Comparison of ENCODE assay signal across 19 mouse cellular contexts in genomic region chr8:122902581-122902980, GRCm38 (mm10). TPM values are rescaled to one million over a fixed set of nuclear protein-coding genes. Genes with fewer than 3 reads are reported as not detected.
DNase-seq lines count a peak whose midpoint lies in the region; ATAC-seq and TF ChIP-seq lines count a peak whose summit lies in the region.
"Had no signal": no experiment of that assay in that cellular context is flagged by ENCODE, and none has a peak within 500 bp of the region (broad histone marks: within the 10 kb centered on the region; RNA-seq: fewer than 3 reads in every experiment).

No protein-coding gene starts in this region.

- no peaks in the 10 kb centered on the region for H3K27me3 ChIP-seq in cerebellum, adult 2 months (ENCODE audit: control insufficient read depth, insufficient read depth, low read length)
- H3K27me3 ChIP-seq in hindbrain, embryonic 10.5 days (ENCODE audit: insufficient read depth, poor library complexity, severe bottlenecking), result no peaks in the 10 kb centered on the region
- H3K27me3 ChIP-seq in hindbrain, postnatal 0 days (ENCODE audit: insufficient read depth, low read length), result no peaks in the 10 kb centered on the region
- no peaks in the 10 kb centered on the region for H3K27me3 ChIP-seq in testis, adult 2 months (ENCODE audit: control insufficient read depth, insufficient read depth, low read length)
- H3K27me3 ChIP-seq: forebrain, embryonic 15.5 days; hindbrain, embryonic 15.5 days; limb, embryonic 13.5 days had no signal

- H3K27ac ChIP-seq in cerebellum, adult 2 months (ENCODE audit: insufficient read depth, low read length), result peak overlapping the region; percentile 12
- H3K27ac ChIP-seq in hindbrain, embryonic 10.5 days, result peak overlapping the region; percentile 23; the same call in 1 of the 2 replicates
- H3K27ac ChIP-seq in hindbrain, postnatal 0 days, result no peak overlapping the region
- peak overlapping the region; percentile 33; the same call in 1 of the 2 replicates for H3K27ac ChIP-seq in testis, adult 2 months (ENCODE audit: control insufficient read depth, insufficient read depth, low read depth, low read length)
- H3K27ac ChIP-seq: embryonic facial prominence, embryonic 10.5 days; forebrain, embryonic 15.5 days; hindbrain, embryonic 15.5 days; limb, embryonic 13.5 days; stomach, postnatal 0 days had no signal

- H3K4me3 ChIP-seq in cerebellum, adult 2 months (replicated peaks; ENCODE audit: insufficient read depth, low read depth, low read length), result no peak overlapping the region
- no peak overlapping the region for H3K4me3 ChIP-seq in hindbrain, embryonic 10.5 days
- no peak overlapping the region for H3K4me3 ChIP-seq in hindbrain, postnatal 0 days (ENCODE audit: low read length)
- H3K4me3 ChIP-seq in testis, adult 2 months (ENCODE audit: control insufficient read depth, low read depth, low read length), result no peak overlapping the region
- H3K4me3 ChIP-seq: embryonic facial prominence, embryonic 10.5 days; forebrain, embryonic 15.5 days; hindbrain, embryonic 15.5 days; limb, embryonic 13.5 days had no signal

- H3K36me3 ChIP-seq in hindbrain, embryonic 10.5 days, result peaks cover 59% of the 10 kb centered on the region
- H3K36me3 ChIP-seq in hindbrain, postnatal 0 days (ENCODE audit: insufficient read depth, low read length), result peaks cover 11% of the 10 kb centered on the region
- peaks cover 5% of the 10 kb centered on the region for H3K36me3 ChIP-seq in testis, adult 2 months (ENCODE audit: control insufficient read depth, insufficient read depth, low read length)

- TF ChIP-seq POLR2A in cerebellum, adult 2 months (IDR thresholded peaks at IDR 0.05; ENCODE audit: borderline replicate concordance, insufficient read depth, low read length), result no peak
- TF ChIP-seq POLR2A in testis, adult 2 months (IDR thresholded peaks at IDR 0.05; ENCODE audit: control insufficient read depth, low read depth, low read length), result no peak

- peaks cover 54% of the 10 kb centered on the region for H3K4me1 ChIP-seq in cerebellum, adult 2 months (ENCODE audit: control insufficient read depth, insufficient read depth, low read length)
- H3K4me1 ChIP-seq in hindbrain, embryonic 10.5 days (replicated peaks), result peaks cover 39% of the 10 kb centered on the region
- H3K4me1 ChIP-seq in hindbrain, postnatal 0 days (ENCODE audit: insufficient read depth, low read length), result no peaks in the 10 kb centered on the region
- H3K4me1 ChIP-seq in testis, adult 2 months (ENCODE audit: control insufficient read depth, insufficient read depth, low read length), result peaks cover 4% of the 10 kb centered on the region

- WGBS in cerebellum, adult 2 months, result 5% methylated on average over 3 of the region's 3 CpGs
- WGBS in hindbrain, embryonic 10.5 days, result 53% methylated on average over 3 of the region's 3 CpGs
- WGBS in hindbrain, postnatal 0 days, result 53% methylated on average over 3 of the region's 3 CpGs

- no peak overlapping the region for H3K4me2 ChIP-seq in hindbrain, postnatal 0 days (ENCODE audit: low read depth, low read length)
- H3K4me2 ChIP-seq: forebrain, embryonic 15.5 days; hindbrain, embryonic 15.5 days; limb, embryonic 13.5 days had no signal

- no peaks in the 10 kb centered on the region for H3K9me3 ChIP-seq in hindbrain, embryonic 10.5 days
- H3K9me3 ChIP-seq in hindbrain, postnatal 0 days (ENCODE audit: low read length), result no peaks in the 10 kb centered on the region
- H3K9me3 ChIP-seq: embryonic facial prominence, embryonic 10.5 days; forebrain, embryonic 15.5 days; hindbrain, embryonic 15.5 days; limb, embryonic 13.5 days had no signal

- ATAC-seq in hindbrain, postnatal 0 days, result no peak
- ATAC-seq: forebrain, embryonic 15.5 days; intestine, postnatal 0 days had no signal

- no peak for TF ChIP-seq CTCF in cerebellum, adult 2 months (IDR thresholded peaks at IDR 0.05; ENCODE audit: borderline replicate concordance, insufficient read depth, low read depth, low read length)
- no peak for TF ChIP-seq CTCF in hindbrain, postnatal 0 days (IDR thresholded peaks at IDR 0.05; ENCODE audit: low read depth)
- TF ChIP-seq CTCF in testis, adult 2 months (IDR thresholded peaks at IDR 0.05; ENCODE audit: control insufficient read depth, insufficient read depth, insufficient replicate concordance, low read depth, low read length), result no peak

- peak; percentile 55 to 57 for DNase-seq in cerebellum, adult 2 months
- no peak for DNase-seq in cerebellum, postnatal 4 days (ENCODE audit: low spot score in 2 of 2)
- no peak for DNase-seq in hindbrain, embryonic 10.5 days (ENCODE audit: low spot score)
- no peak for DNase-seq in hindbrain, postnatal 0 days (ENCODE audit: low spot score)
- no peak for DNase-seq in testis, postnatal 10 days (ENCODE audit: low spot score)
- no peak for DNase-seq in urinary bladder, postnatal 14 days (ENCODE audit: low spot score)
- DNase-seq: kidney, postnatal 10 days; lung, postnatal 10 days; right cerebral cortex, postnatal 25 days; thymus, postnatal 36 days had no signal

- no peak overlapping the region for H3K9ac ChIP-seq in hindbrain, postnatal 0 days (replicated peaks; ENCODE audit: low read length)
- H3K9ac ChIP-seq: forebrain, embryonic 15.5 days; hindbrain, embryonic 15.5 days; limb, embryonic 13.5 days had no signal

RNA-seq across cellular contexts. Expression of gene Cdh15, which starts 54.8 kb away (rescaled TPM):
- polyA plus RNA-seq in cerebellum, adult 2 months (2012; rRNA removed), result 26.5 and 34.3 TPM in 2 replicates
- polyA plus RNA-seq in hindbrain, embryonic 10.5 days (2016; fragmentation: Nextera tagmentation; extraction: Ambion mirVana), result 0.80 and 1.2 TPM in 2 replicates
- 0.72 and 0.84 TPM in 2 replicates for total RNA-seq in hindbrain, postnatal 0 days (2014; rRNA removed)
- polyA plus RNA-seq in hindbrain, postnatal 0 days (2015; fragmentation: Nextera tagmentation; extraction: Ambion mirVana), result 2.3 and 2.4 TPM in 2 replicates
- polyA plus RNA-seq in testis, adult 2 months (2012; rRNA removed), result 0.12 and 0.14 TPM in 2 replicates
- polyA plus RNA-seq: gonadal fat pad, adult 2 months; heart, postnatal 0 days had no signal

Comparison
In these comparisons a context has a peak if more than half of its experiments do, and no peak if none do; other contexts are left out.
1. DNase-seq: peak in cerebellum, adult 2 months (2 of 2); none in cerebellum, postnatal 4 days (0 of 2), hindbrain, embryonic 10.5 days (single experiment), hindbrain, postnatal 0 days (single experiment), testis, postnatal 10 days (single experiment) and urinary bladder, postnatal 14 days (single experiment).